Mouse (Mus musculus): ENCODE measurements around the gene Mak.

Gene Mak

DNA sequence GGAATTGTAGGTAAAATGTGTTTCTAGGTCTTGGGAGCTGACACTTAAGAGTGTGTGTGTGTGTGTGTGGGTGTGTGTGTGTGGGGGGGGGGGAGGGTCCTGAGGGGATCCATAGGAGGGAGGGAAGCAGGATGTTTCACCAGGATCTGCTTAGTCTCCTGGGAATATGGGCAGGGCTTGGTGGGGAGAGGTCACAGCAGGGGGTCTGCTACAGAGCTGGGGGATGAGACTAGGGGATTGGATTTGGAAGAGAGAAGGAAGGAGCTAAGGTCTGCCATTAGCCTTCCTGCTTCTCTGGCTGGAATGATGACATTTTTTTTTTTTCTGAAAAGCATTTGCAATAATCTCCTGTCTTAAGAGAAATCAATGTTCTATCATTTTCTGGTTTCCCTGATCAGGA is 9.2 kb upstream of the Mak start:
- no peak for DNase-seq (ENCODE audit: low read depth, low spot score)
- Histone ChIP-seq H3K36me3 (ENCODE audit: control insufficient read depth, insufficient read depth, low read length, poor library complexity, severe bottlenecking) (no peaks in the 10 kb centered on the region), H3K27me3 (ENCODE audit: control insufficient read depth, insufficient read depth, low read length, poor library complexity, severe bottlenecking) (no peaks in the 10 kb centered on the region; the same call in 1 of the 2 replicates)

DNA sequence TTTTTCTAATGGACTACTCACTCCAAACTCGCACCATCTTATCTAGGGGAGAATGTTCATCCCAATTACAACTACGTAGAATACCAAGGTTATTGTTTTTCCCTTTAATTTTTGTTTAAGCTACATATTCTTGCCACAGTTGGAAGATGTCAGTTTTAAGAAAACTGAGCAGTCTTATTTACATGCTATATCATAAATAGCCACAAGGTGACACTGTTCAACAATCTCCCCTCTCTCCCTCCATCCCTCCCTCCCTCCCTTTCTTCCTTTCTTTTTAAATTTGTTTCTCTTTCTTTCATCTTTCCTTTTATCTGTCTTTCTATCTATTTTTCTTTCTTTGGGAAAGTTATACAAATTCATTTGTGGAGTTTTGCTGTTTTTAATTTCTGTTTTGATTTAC is 5.6 kb upstream of the Mak start:
- Histone ChIP-seq H3K27me3 (ENCODE audit: control insufficient read depth, insufficient read depth, low read length, poor library complexity, severe bottlenecking) (no peaks in the 10 kb centered on the region; the same call in 1 of the 2 replicates), H3K36me3 (ENCODE audit: control insufficient read depth, insufficient read depth, low read length, poor library complexity, severe bottlenecking) (no peaks in the 10 kb centered on the region)
- peak; percentile 28 for DNase-seq (ENCODE audit: low read depth, low spot score)

DNA sequence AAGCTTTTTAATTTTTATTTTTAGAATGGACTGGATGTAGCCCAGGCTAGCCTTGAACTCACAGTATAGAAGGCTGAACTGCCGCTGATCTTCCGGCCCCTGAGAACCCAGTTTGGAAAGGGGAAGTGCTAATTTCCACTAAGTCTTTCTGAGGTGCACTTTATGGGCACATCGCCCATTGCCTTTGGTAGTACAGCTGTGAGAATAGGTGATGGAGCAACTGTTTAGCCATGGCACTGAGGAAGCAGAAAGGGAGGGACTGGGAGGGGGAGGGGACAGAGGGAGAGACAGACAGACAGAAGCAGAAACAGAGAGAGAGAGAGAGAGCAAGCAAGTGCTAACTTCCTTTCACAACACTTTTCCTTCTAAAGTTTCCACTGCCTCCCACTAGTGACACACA is 5.0 kb upstream of the Mak start:
- Histone ChIP-seq H3K36me3 (ENCODE audit: control insufficient read depth, insufficient read depth, low read length, poor library complexity, severe bottlenecking) (no peaks in the 10 kb centered on the region), H3K27me3 (ENCODE audit: control insufficient read depth, insufficient read depth, low read length, poor library complexity, severe bottlenecking) (no peaks in the 10 kb centered on the region; the same call in 1 of the 2 replicates)
- DNase-seq (ENCODE audit: low read depth, low spot score) = peak; percentile 10

DNA sequence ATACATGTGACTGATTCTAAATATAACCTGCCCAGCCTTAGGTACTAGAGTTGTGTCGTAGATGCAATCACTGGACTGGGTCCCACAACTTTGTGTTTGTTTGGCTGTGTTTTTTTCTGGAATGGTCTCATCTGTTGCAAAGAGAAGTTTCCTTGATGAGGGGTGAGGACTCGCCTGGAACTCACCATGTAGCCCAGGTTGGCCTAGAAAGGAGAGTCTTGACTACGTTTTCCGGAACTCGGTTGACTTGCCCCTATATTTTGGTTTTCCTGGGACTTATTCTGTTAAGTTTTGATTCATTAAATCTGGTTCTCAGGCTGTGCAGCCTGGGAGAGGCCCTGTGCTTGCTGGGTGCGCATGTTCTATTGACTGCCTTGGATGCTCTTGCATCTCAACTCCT is 1.2 kb upstream of the Mak start:
- Histone ChIP-seq H3K36me3 (ENCODE audit: control insufficient read depth, insufficient read depth, low read length, poor library complexity, severe bottlenecking) (no peaks in the 10 kb centered on the region), H3K27me3 (ENCODE audit: control insufficient read depth, insufficient read depth, low read length, poor library complexity, severe bottlenecking) (0 out of 2 replicates have a peak, but pooled peaks cover 2% of the 10 kb centered on the region)
- no peak for DNase-seq (ENCODE audit: low read depth, low spot score)

DNA sequence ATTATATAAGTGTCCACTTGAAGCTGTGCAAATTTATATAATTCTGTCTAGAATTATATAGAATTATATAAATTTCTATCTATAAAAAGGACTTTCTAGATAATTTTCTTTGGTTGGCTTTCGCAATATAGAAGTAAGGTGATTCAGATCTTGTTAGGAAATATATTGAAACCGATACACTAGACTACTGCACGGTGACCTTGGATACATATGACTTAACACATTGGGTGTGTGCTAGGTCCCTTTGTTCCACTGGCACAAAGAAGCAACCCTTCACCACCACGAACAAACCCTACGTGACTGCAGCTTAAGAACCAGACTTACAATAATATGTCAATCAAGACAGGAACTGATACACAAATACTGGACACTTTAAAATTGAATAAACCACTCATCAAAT is 353 bp upstream of the Mak start:
- no peak for DNase-seq (ENCODE audit: low read depth, low spot score)
- no peaks in the 10 kb centered on the region for H3K36me3 ChIP-seq (ENCODE audit: control insufficient read depth, insufficient read depth, low read length, poor library complexity, severe bottlenecking)
- H3K27me3 ChIP-seq (ENCODE audit: control insufficient read depth, insufficient read depth, low read length, poor library complexity, severe bottlenecking) = 0 out of 2 replicates have a peak, but pooled peaks cover 2% of the 10 kb centered on the region

DNA sequence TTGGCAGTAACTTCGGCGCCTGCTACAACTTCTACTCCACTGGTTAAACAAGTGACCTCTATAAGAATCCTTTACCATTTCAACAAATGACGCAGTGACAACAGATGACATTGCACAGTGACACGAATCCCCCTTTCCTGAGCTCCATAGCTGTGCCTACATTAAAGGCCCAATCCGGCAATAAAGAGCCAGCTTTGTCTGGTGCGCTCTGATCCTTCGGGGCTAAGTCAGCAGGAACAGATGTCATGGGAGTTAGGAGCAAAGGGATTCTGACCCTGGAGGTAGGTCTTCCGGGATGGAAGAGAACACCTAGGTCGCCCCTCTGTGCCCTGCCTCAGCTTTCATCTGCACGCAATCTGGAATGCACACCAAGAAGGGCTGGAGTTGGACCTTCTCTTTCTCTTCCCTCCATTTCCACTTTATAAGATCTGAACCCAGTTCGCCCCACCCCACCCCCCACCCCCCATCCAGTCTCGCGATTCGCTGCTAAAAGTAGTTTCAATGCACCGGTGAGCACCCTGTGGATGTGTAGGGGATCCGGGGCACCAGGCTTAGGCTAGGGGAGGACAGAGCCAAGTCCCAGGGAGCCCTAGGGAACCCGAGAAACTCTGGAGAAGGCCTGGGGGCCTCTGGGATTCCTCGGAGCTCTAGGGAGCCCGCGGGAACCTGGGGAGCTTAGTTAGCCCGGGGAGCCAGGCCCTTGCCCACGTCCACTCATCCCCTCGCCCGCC is 651 bp downstream of the Mak start:
- Histone ChIP-seq H3K36me3 (ENCODE audit: control insufficient read depth, insufficient read depth, low read length, poor library complexity, severe bottlenecking) (no peaks in the 10 kb centered on the region), H3K27me3 (ENCODE audit: control insufficient read depth, insufficient read depth, low read length, poor library complexity, severe bottlenecking) (0 out of 2 replicates have a peak, but pooled peaks cover 2% of the 10 kb centered on the region)
- DNase-seq (ENCODE audit: low read depth, low spot score) = no peak

DNA sequence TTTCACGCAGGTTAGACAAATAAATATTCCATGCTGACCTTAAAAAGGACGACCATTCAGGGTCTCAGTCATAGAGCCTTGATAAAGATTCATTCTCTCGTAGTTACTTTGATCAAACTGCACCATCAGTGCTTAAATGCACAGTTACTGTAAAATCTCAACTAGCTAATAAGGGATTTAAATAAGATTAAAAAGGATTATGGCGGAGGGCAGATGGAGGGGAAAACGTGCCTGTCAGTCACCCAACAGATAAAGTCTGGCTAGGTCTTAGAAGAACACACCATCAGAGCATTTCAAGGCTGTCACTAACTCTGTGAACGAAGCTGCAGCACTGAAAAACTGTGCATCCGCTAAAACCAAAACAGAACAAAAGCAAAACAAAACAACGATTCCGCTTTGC is 1.6 kb downstream of the Mak start:
- DNase-seq (ENCODE audit: low read depth, low spot score) = no peak
- Histone ChIP-seq H3K27me3 (ENCODE audit: control insufficient read depth, insufficient read depth, low read length, poor library complexity, severe bottlenecking) (0 out of 2 replicates have a peak, but pooled peaks cover 2% of the 10 kb centered on the region), H3K36me3 (ENCODE audit: control insufficient read depth, insufficient read depth, low read length, poor library complexity, severe bottlenecking) (no peaks in the 10 kb centered on the region)

DNA sequence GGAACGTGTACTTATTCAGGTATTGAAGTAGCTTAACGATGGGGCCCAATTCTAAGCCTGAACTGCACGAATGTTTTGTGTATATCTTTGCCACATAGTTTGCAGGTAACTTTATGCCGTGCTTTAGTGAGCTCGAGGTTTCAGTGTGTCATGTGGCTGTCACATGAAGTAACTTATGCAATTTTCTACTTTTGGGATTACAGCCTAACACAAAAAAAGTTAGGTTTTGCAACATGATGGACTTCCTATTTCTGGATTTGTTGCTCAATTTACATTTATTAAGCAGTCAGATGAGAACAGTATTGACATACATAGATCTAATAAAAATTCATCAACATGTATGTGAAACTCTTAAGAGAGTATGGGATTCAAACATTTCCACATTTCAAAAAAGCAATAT is 5.7 kb downstream of the Mak start:
- DNase-seq (ENCODE audit: low read depth, low spot score) = no peak
- H3K27me3 ChIP-seq (ENCODE audit: control insufficient read depth, insufficient read depth, low read length, poor library complexity, severe bottlenecking) = 0 out of 2 replicates have a peak, but pooled peaks cover 2% of the 10 kb centered on the region
- no peaks in the 10 kb centered on the region for H3K36me3 ChIP-seq (ENCODE audit: control insufficient read depth, insufficient read depth, low read length, poor library complexity, severe bottlenecking)

DNA sequence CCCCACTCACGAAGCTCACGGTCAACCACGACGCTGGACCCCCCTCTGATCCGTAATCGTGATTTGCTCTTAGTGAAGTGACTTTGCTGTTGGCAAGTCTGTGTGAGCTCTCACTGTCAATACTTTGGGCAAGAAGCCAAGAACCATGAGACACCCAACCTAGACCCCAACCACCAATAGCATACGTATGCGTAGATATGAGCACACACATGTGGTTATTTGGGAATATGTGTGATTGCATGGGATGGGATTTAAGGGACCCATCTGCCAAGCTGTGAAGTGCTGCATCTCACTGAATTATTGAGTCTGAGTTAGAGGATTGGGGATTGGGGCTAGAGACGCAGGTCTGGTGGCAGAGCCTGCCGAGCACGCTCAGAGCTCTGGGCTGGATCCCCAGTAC is 7.9 kb downstream of the Mak start:
- DNase-seq (ENCODE audit: low read depth, low spot score) = no peak
- H3K36me3 ChIP-seq (ENCODE audit: control insufficient read depth, insufficient read depth, low read length, poor library complexity, severe bottlenecking) = no peaks in the 10 kb centered on the region

DNA sequence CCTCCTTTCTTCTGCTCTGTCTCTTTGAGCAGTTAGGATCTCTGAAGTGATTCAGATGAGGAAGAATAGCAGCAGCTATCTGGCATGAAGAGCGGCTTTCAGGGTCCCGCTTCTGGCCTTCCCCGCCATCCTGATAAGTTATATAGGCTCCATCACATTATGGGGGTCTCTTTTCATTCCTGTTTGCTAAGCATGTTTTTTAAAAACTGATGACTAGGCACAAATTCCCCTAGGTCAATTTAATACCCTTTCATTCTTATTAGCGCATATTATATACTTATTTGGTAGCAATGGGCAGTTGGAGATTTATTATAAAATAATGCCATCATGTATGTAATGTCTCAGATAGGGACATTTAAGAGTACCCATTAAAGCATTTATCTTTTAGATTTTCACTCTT is 11.9 kb downstream of the Mak start:
- no peaks in the 10 kb centered on the region for H3K27me3 ChIP-seq (ENCODE audit: control insufficient read depth, insufficient read depth, low read length, poor library complexity, severe bottlenecking)

More for the DNA sequence above, 7.9 kb downstream of the Mak start:
- H3K27me3 ChIP-seq (ENCODE audit: control insufficient read depth, insufficient read depth, low read length, poor library complexity, severe bottlenecking) = no peaks in the 10 kb centered on the region

DNA sequence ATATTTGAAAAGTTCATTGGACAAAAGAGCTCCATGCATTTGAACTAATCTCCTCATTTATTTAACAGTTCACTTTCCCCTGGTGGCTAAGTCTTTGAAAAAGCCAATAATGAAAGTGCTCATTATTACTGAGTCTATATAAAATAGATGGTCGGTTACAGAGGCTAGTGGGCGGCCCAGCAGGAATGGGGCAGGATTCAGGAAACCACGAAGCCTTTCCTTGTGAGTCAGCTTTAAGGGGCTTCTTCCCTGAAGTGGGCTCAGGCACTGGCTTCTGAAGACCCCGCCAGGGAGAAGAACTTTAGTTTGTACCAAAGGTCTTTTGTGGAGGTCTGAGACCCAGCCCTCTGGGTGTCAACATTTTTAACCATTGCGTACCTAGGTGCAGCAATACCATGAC is 27.5 kb downstream of the Mak start:
- Histone ChIP-seq H3K27me3 (ENCODE audit: control insufficient read depth, insufficient read depth, low read length, poor library complexity, severe bottlenecking) (no peaks in the 10 kb centered on the region; the same call in 1 of the 2 replicates), H3K36me3 (ENCODE audit: control insufficient read depth, insufficient read depth, low read length, poor library complexity, severe bottlenecking) (no peaks in the 10 kb centered on the region)
- no peak for DNase-seq (ENCODE audit: low read depth, low spot score)

More for the DNA sequence above, 11.9 kb downstream of the Mak start:
- H3K36me3 ChIP-seq (ENCODE audit: control insufficient read depth, insufficient read depth, low read length, poor library complexity, severe bottlenecking) = no peaks in the 10 kb centered on the region
- DNase-seq (ENCODE audit: low read depth, low spot score) = no peak

DNA sequence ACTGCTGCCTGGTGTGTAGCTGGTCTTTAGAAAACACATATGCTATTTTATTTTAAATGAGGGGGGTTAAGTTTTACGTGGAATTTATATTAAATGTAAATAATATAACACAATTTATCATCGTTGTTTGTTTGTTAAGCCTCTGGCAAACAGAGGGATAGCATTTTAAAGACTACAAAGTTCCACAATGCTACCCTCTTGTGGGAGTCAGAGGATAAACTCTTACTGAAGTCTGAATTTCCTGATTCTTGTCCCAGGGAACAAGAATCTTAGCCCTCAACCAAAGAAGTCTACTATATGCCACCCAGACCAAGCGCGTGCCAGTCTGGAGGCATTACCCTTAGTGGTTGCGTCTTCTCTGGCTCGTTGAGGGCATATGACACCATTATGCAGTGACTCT is 32.2 kb downstream of the Mak start:
- DNase-seq (ENCODE audit: low read depth, low spot score) = no peak
- no peaks in the 10 kb centered on the region for H3K36me3 ChIP-seq (ENCODE audit: control insufficient read depth, insufficient read depth, low read length, poor library complexity, severe bottlenecking)

DNA sequence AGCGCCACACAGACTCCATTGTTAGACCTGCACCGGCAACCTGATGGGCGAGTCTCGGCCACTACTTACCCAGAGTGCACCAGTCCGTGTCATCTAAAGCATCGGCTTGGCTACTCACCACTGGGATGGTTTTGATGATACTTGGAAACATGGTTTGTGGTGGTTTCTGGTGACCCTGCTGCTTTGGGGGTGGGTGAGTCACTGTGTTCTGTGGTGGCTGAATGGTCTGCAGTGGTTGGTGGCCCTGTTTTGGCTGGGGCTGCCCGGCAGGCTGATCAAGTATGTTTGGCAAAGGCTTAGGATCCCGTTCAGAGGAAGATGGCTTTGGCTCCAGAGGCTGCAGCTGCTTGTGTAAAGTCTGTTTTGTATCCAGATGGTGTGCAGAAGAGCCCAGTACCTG is 33.6 kb downstream of the Mak start:
- no peak for DNase-seq (ENCODE audit: low read depth, low spot score)
- Histone ChIP-seq H3K36me3 (ENCODE audit: control insufficient read depth, insufficient read depth, low read length, poor library complexity, severe bottlenecking) (no peaks in the 10 kb centered on the region), H3K27me3 (ENCODE audit: control insufficient read depth, insufficient read depth, low read length, poor library complexity, severe bottlenecking) (no peaks in the 10 kb centered on the region)

More for the DNA sequence above, 32.2 kb downstream of the Mak start:
- H3K27me3 ChIP-seq (ENCODE audit: control insufficient read depth, insufficient read depth, low read length, poor library complexity, severe bottlenecking) = no peaks in the 10 kb centered on the region

DNA sequence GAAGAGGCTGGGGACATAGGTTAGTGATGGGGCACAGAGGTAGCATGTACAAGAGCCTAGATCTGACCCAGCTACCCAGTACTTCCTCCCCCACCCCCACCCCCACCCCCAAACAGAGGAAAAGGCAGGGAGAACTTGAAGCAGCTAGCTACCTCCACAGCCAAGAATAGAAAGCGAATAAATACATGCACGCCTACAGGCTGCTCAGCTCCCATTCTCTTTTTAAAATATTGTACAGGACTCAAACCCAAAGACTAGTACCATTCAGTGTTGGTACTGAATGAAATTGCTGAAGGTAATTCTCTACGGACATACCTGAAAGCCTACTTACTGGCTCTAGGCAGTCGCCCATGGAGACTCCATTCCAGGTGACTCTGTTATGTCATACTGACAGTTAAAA is 37.0 kb downstream of the Mak start:
- H3K36me3 ChIP-seq (ENCODE audit: control insufficient read depth, insufficient read depth, low read length, poor library complexity, severe bottlenecking) = no peaks in the 10 kb centered on the region
- DNase-seq (ENCODE audit: low read depth, low spot score) = no peak
- H3K27me3 ChIP-seq (ENCODE audit: control insufficient read depth, insufficient read depth, low read length, poor library complexity, severe bottlenecking) = no peaks in the 10 kb centered on the region

DNA sequence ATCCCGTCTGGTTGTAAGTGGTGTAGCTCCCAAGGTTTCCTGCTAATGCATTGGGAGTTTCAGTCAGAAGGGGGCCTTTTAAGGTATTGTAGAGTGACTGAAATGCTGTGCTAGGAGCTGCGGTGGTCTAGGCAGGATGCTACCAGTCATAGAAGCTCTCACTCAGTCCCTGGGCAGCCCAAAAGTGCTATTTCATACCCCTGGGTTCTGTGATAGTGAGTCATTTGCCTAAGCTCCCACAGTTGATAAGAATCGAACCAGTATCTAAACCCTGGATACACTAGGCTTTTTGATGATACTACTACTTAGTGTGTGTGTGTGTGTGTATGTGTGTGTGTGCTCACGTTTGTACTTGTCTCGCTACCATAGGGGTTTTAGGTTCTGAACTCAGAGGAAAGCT is 49.4 kb downstream of the Mak start:
- DNase-seq (ENCODE audit: low read depth, low spot score) = no peak
- H3K27me3 ChIP-seq (ENCODE audit: control insufficient read depth, insufficient read depth, low read length, poor library complexity, severe bottlenecking) = no peaks in the 10 kb centered on the region
- H3K36me3 ChIP-seq (ENCODE audit: control insufficient read depth, insufficient read depth, low read length, poor library complexity, severe bottlenecking) = no peaks in the 10 kb centered on the region

DNA sequence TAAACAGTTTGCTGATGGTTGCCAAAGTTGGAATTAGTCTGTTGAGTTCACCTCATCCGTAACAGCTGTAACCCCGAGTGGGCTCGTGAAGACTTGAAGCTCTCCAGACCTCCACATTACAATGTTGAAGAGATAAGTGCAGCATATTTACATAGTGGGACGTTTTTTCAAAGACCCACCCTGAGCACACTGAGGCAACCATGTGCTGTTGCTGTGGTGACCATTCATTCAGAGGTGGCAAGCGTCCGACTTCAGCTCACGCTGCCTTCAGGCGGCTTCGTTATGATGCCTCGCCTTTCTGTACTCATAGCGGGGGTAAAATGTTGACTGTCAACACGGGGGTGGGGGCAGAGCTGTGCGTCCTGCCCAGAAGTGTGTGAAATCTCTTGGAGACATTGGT is 57.4 kb downstream of the Mak start:
- no peak for DNase-seq (ENCODE audit: low read depth, low spot score)
- Histone ChIP-seq H3K27me3 (ENCODE audit: control insufficient read depth, insufficient read depth, low read length, poor library complexity, severe bottlenecking) (no peaks in the 10 kb centered on the region), H3K36me3 (ENCODE audit: control insufficient read depth, insufficient read depth, low read length, poor library complexity, severe bottlenecking) (peaks cover 4% of the 10 kb centered on the region)
